Mouse (Mus musculus) kidney, postnatal 25 days (tissue): ENCODE results near the gene Nvl.

Source experiments
- DNase-seq, 2 experiments: peaks; one replicate each; pipeline ENCODE4 v3.0.0; 2021; ENCODE audit warnings: mixed read lengths in 2 of 2

Gene Nvl

GRCm38 (mm10) chr1:181064648-181065047, 79.4 kb downstream of the Nvl start:
- DNase-seq = no peak

- no peak for DNase-seq
Measured at GRCm38 (mm10) chr1:181063991-181064390, 80.0 kb downstream of the Nvl start.

GRCm38 (mm10) chr1:181061784-181062485, 82.1 kb downstream of the Nvl start:
- no peak for DNase-seq

- DNase-seq = no peak
Measured at GRCm38 (mm10) chr1:181052898-181053297, 91.1 kb downstream of the Nvl start.

GRCm38 (mm10) chr1:181050937-181051336, 93.1 kb downstream of the Nvl start, which contains the start of gene 9130409I23Rik:
9130409I23Rik (plus strand) TSS chr1:181051237.
- DNase-seq = no peak

GRCm38 (mm10) chr1:181049328-181049842, 94.6 kb downstream of the Nvl start:
- no peak for DNase-seq

GRCm38 (mm10) chr1:181047520-181047919, 96.5 kb downstream of the Nvl start:
- no peak for DNase-seq

- peak in 1 of 2 experiments; percentile 57 for DNase-seq
Measured at GRCm38 (mm10) chr1:181039652-181040051, 104.4 kb downstream of the Nvl start.

GRCm38 (mm10) chr1:181037623-181038022, 106.4 kb downstream of the Nvl start:
- DNase-seq = peak; percentile 33 to 45
